Mouse (Mus musculus): Measurements from ENCODE around the gene H1f0.

H1f0 gene

GRCm38 (mm10) chr15:79028237-79028738 lies at the start of gene H1f0:
TSS of gene H1f0 (plus strand) at chr15:79028450.
- DNase-seq, result peak; percentile 98

- DNase-seq, result peak; percentile 71 to 82
These were observed 49.4 kb upstream of the H1f0 start for GRCm38 (mm10) chr15:78978875-78979274.

GRCm38 (mm10) chr15:78980084-78980483 lies 48.2 kb upstream of the H1f0 start:
- DNase-seq, result no peak

- DNase-seq, result peak; percentile 94 to 97
These were observed 45.4 kb upstream of the H1f0 start for GRCm38 (mm10) chr15:78982658-78983435.

- peak; percentile 72 to 82 for DNase-seq
These were observed 44.6 kb upstream of the H1f0 start for GRCm38 (mm10) chr15:78983436-78984285.

GRCm38 (mm10) chr15:78984286-78984778 lies 43.9 kb upstream of the H1f0 start:
- DNase-seq, result no peak

- DNase-seq, result peak; percentile 54 to 67
These were observed 41.6 kb upstream of the H1f0 start for GRCm38 (mm10) chr15:78986536-78987220.

GRCm38 (mm10) chr15:78988499-78988971 lies 39.7 kb upstream of the H1f0 start:
- peak; percentile 67 to 77 for DNase-seq

GRCm38 (mm10) chr15:78989152-78990092 lies 38.8 kb upstream of the H1f0 start:
- no peak for DNase-seq

GRCm38 (mm10) chr15:78990093-78990463 lies 38.2 kb upstream of the H1f0 start:
- no peak for DNase-seq

- peak; percentile 37 to 62 for DNase-seq
These were observed 37.2 kb upstream of the H1f0 start for GRCm38 (mm10) chr15:78990970-78991525.

GRCm38 (mm10) chr15:78992235-78992634 lies 36.0 kb upstream of the H1f0 start:
- DNase-seq, result no peak

- DNase-seq, result no peak
These were observed 35.3 kb upstream of the H1f0 start for GRCm38 (mm10) chr15:78992925-78993324.

- no peak for DNase-seq
These were observed 32.3 kb upstream of the H1f0 start for GRCm38 (mm10) chr15:78995916-78996315.

- DNase-seq, result no peak
These were observed 31.6 kb upstream of the H1f0 start for GRCm38 (mm10) chr15:78996663-78997062.

- DNase-seq, result no peak
These were observed 29.9 kb upstream of the H1f0 start for GRCm38 (mm10) chr15:78998348-78998747.

- DNase-seq, result no peak
These were observed 28.7 kb upstream of the H1f0 start for GRCm38 (mm10) chr15:78999586-78999985.

- DNase-seq, result peak; percentile 27 to 45
These were observed 27.9 kb upstream of the H1f0 start for GRCm38 (mm10) chr15:79000357-79000791.

GRCm38 (mm10) chr15:79001559-79001958 lies 26.7 kb upstream of the H1f0 start:
- DNase-seq, result no peak

- peak; percentile 70 to 82 for DNase-seq
These were observed 26.2 kb upstream of the H1f0 start for GRCm38 (mm10) chr15:79002036-79002435.

- DNase-seq, result no peak
These were observed 25.2 kb upstream of the H1f0 start for GRCm38 (mm10) chr15:79003079-79003478.
